Mouse (Mus musculus) brain, embryonic 14.5 days (tissue): ENCODE results near the gene Gal3st1. TPM values are rescaled to one million over a fixed set of nuclear protein-coding genes. Genes with fewer than 3 reads are reported as not detected.

ENCODE experiments used
- DNase-seq: peaks from one replicate; pipeline ENCODE4 v3.0.0-alpha.2; 2011; ENCODE audit warnings: low read depth
- CTCF ChIP-seq: fragments of 200-500 bp; IDR thresholded peaks from 2 replicates; pipeline ENCODE4 v1.5.1; 2012; ENCODE audit warnings: inconsistent platforms, mild to moderate bottlenecking, moderate library complexity, borderline replicate concordance; ENCODE audit not compliant: insufficient read depth, insufficient read length; ENCODE audit errors: extremely low read depth
- POLR2A ChIP-seq: fragments of 200-500 bp; IDR thresholded peaks from 2 replicates; pipeline ENCODE4 v1.6.1; 2012; ENCODE audit warnings: mild to moderate bottlenecking, inconsistent platforms, borderline replicate concordance; ENCODE audit not compliant: poor library complexity, insufficient read depth, insufficient read length, severe bottlenecking; ENCODE audit errors: extremely low read depth
- polyA plus RNA-seq: library from polyadenylated mRNA; depleted of rRNA; stranded (reverse); fragments of >200 nt; gene quantifications from 2 replicates; pipeline ENCODE4 v1.2.3, GENCODE M21; 2012; rRNA removed

Gene Gal3st1
- polyA plus RNA-seq, 1 experiment, result 5.3 TPM

- no peak for DNase-seq
- TF ChIP-seq CTCF (no peak), POLR2A (no peak)
Observed at GRCm38 (mm10) chr11:4035116-4035892, 51.9 kb downstream of the Gal3st1 start.

- no peak for TF ChIP-seq CTCF
- no peak for TF ChIP-seq POLR2A
Observed at GRCm38 (mm10) chr11:4035916-4036315, 52.5 kb downstream of the Gal3st1 start.

GRCm38 (mm10) chr11:4036365-4037084 is 53.1 kb downstream of the Gal3st1 start:
- TF ChIP-seq CTCF (no peak), POLR2A (no peak)
- no peak for DNase-seq

More at GRCm38 (mm10) chr11:4035916-4036315, 52.5 kb downstream of the Gal3st1 start:
- DNase-seq, result no peak

GRCm38 (mm10) chr11:4039951-4040350 is 56.5 kb downstream of the Gal3st1 start:
- no peak for DNase-seq
- no peak for TF ChIP-seq POLR2A
- TF ChIP-seq CTCF, result no peak

- no peak for DNase-seq
- no peak for TF ChIP-seq POLR2A
- TF ChIP-seq CTCF, result no peak
Observed at GRCm38 (mm10) chr11:4041123-4041625, 57.7 kb downstream of the Gal3st1 start.

GRCm38 (mm10) chr11:4043081-4043480 is 59.6 kb downstream of the Gal3st1 start:
- DNase-seq, result no peak
- TF ChIP-seq CTCF (no peak), POLR2A (no peak)

GRCm38 (mm10) chr11:4046526-4046925 is 63.1 kb downstream of the Gal3st1 start:
- TF ChIP-seq CTCF (no peak), POLR2A (no peak)
- DNase-seq, result no peak

- no peak for DNase-seq
Observed at GRCm38 (mm10) chr11:4047766-4048165, 64.3 kb downstream of the Gal3st1 start.

GRCm38 (mm10) chr11:4048438-4048837 is 65.0 kb downstream of the Gal3st1 start:
- TF ChIP-seq CTCF (no peak), POLR2A (no peak)
- no peak for DNase-seq

More at GRCm38 (mm10) chr11:4047766-4048165, 64.3 kb downstream of the Gal3st1 start:
- TF ChIP-seq POLR2A (no peak), CTCF (no peak)

Other genes with a start within 250 kb of the Gal3st1 start
- 18.4 and 26.2 TPM in 2 replicates for gene Osbp2, start 119.7 kb upstream of the Gal3st1 start, polyA plus RNA-seq
- gene 4921536K21Rik, start 88.5 kb upstream of the Gal3st1 start, polyA plus RNA-seq, result 0.67 and 1.0 TPM in 2 replicates
- gene Dusp18, start 88.4 kb upstream of the Gal3st1 start, polyA plus RNA-seq, result 17.6 and 26.4 TPM in 2 replicates
- gene Slc35e4, start 69.0 kb upstream of the Gal3st1 start, polyA plus RNA-seq, result 13.2 and 13.5 TPM in 2 replicates
- 21.2 and 27.4 TPM in 2 replicates for gene Tcn2, start 51.5 kb upstream of the Gal3st1 start, polyA plus RNA-seq
- gene Pes1, start 19.7 kb upstream of the Gal3st1 start, polyA plus RNA-seq, result 57.9 and 58.0 TPM in 2 replicates
- gene 4930556J24Rik, start 6.9 kb upstream of the Gal3st1 start, polyA plus RNA-seq, result 0.05 TPM in 1 of 2 replicates, not detected in the other
- gene Sec14l4, start 47.8 kb downstream of the Gal3st1 start, polyA plus RNA-seq, result 0.05 TPM in 1 of 2 replicates, not detected in the other
- 0.23 and 0.29 TPM in 2 replicates for gene Sec14l3, start 81.2 kb downstream of the Gal3st1 start, polyA plus RNA-seq
- gene Mtfp1, start 111.8 kb downstream of the Gal3st1 start, polyA plus RNA-seq, result 5.7 and 5.9 TPM in 2 replicates
- 4.1 and 5.9 TPM in 2 replicates for gene Sec14l2, start 139.8 kb downstream of the Gal3st1 start, polyA plus RNA-seq
- 60.4 and 66.1 TPM in 2 replicates for gene Rnf215, start 151.6 kb downstream of the Gal3st1 start, polyA plus RNA-seq
- 13.2 and 15.1 TPM in 2 replicates for gene Ccdc157, start 176.7 kb downstream of the Gal3st1 start, polyA plus RNA-seq
- 70.4 and 84.0 TPM in 2 replicates for gene Sf3a1, start 176.7 kb downstream of the Gal3st1 start, polyA plus RNA-seq
- 41.6 and 54.6 TPM in 2 replicates for gene Tbc1d10a, start 203.2 kb downstream of the Gal3st1 start, polyA plus RNA-seq
- gene Castor1, start 234.6 kb downstream of the Gal3st1 start, polyA plus RNA-seq, result 1.9 and 2.7 TPM in 2 replicates